ENCODE assay signal across 9 mouse cellular contexts in the genomic region with DNA sequence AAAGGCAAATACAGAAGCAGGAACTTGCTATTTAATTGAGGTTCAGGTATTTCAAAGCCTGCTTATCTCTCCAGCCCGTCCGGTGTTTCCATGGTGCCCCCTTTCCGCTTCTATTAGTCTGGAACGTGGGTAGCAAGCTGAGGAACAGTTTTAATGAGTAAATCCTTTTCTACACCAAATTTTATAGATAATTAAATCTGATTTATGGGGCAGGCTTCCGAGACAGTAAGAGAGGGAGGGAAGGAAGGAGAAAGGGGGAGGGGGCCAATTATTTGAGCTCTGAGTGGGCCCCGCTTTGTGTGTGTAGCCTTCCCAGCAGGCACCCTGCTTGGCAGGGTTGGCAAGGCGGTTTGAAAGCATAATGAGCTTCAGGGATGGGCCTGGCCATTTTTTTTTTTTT.
DNase-seq lines count a peak whose midpoint lies in the region; ATAC-seq and TF ChIP-seq lines count a peak whose summit lies in the region.
"Had no signal": no experiment of that assay in that cellular context is flagged by ENCODE, and none has a peak within 500 bp of the region (broad histone marks: within the 10 kb centered on the region; RNA-seq: fewer than 3 reads in every experiment).

No protein-coding gene starts in this region.

- no peaks in the 10 kb centered on the region for H3K9me3 ChIP-seq in heart, embryonic 10.5 days
- H3K9me3 ChIP-seq in liver, embryonic 14.5 days (ENCODE audit: control insufficient read depth, low read length), result no peaks in the 10 kb centered on the region

- DNase-seq in heart, embryonic 10.5 days (ENCODE audit: low spot score), result no peak
- no peak for DNase-seq in heart, adult 2 months
- peak; percentile 38 to 42 for DNase-seq in right cerebral cortex, postnatal 10 days (ENCODE audit: low spot score in 2 of 2)
- DNase-seq in right cerebral cortex, postnatal 36 days (ENCODE audit: low spot score in 2 of 2), result no peak
- DNase-seq in liver, embryonic 14.5 days (ENCODE audit: low read depth in 3 of 3, low spot score in 3 of 3), result no peak
- DNase-seq in thymus, postnatal 25 days, result no peak
- no peak for DNase-seq in thymus, postnatal 10 days (ENCODE audit: low spot score in 2 of 2)
- no peak for DNase-seq in adrenal gland, postnatal 25 days

- intact Hi-C loops in heart, adult 2 months (cut with DNase I), result no loop called here

- no peak for TF ChIP-seq CTCF in heart, adult 2 months (IDR thresholded peaks at IDR 0.05)
- no peak for TF ChIP-seq CTCF in liver, embryonic 14.5 days (IDR thresholded peaks at IDR 0.05; ENCODE audit: low read depth)

- ATAC-seq in liver, embryonic 14.5 days (ENCODE audit: insufficient read depth), result no peak
- ATAC-seq: inflammation-experienced regulatory T-cells, adult 6 months had no signal

- H3K4me3 ChIP-seq in heart, embryonic 10.5 days, result peak overlapping the region; percentile 40
- H3K4me3 ChIP-seq in heart, adult 2 months, result no peak overlapping the region
- H3K4me3 ChIP-seq in liver, embryonic 14.5 days (ENCODE audit: insufficient read depth in 1 of 2, low read depth in 2 of 2, low read length in 2 of 2), result no peak overlapping the region

- H3K36me3 ChIP-seq in heart, embryonic 10.5 days, result no peaks in the 10 kb centered on the region
- H3K36me3 ChIP-seq in heart, adult 2 months (ENCODE audit: control insufficient read depth, insufficient read depth, low read length), result no peaks in the 10 kb centered on the region
- H3K36me3 ChIP-seq in liver, embryonic 14.5 days (replicated peaks; ENCODE audit: control insufficient read depth, insufficient read depth, low read depth), result no peaks in the 10 kb centered on the region

- WGBS in heart, embryonic 10.5 days, result 32% methylated on average over 7 of the region's 7 CpGs
- 36% methylated on average over 7 of the region's 7 CpGs for WGBS in heart, adult 2 months
- WGBS in liver, embryonic 14.5 days (ENCODE audit: insufficient replicate concordance), result 49% methylated on average over 7 of the region's 7 CpGs

- H3K27me3 ChIP-seq in heart, embryonic 10.5 days (ENCODE audit: insufficient read depth, poor library complexity, severe bottlenecking), result no peaks in the 10 kb centered on the region
- no peaks in the 10 kb centered on the region for H3K27me3 ChIP-seq in heart, adult 2 months (ENCODE audit: control insufficient read depth, insufficient read depth, low read length)
- no peaks in the 10 kb centered on the region for H3K27me3 ChIP-seq in liver, embryonic 14.5 days (ENCODE audit: control insufficient read depth, insufficient read depth, low read length)

- TF ChIP-seq EP300 in heart, adult 2 months (IDR thresholded peaks at IDR 0.05; ENCODE audit: insufficient read depth, low read depth, low read length), result no peak
- no peak for TF ChIP-seq EP300 in liver, embryonic 14.5 days (IDR thresholded peaks at IDR 0.05; ENCODE audit: low read depth)

- H3K27ac ChIP-seq in heart, embryonic 10.5 days, result no peak overlapping the region; the same call in 1 of the 2 replicates
- no peak overlapping the region for H3K27ac ChIP-seq in heart, adult 2 months
- no peak overlapping the region for H3K27ac ChIP-seq in liver, embryonic 14.5 days

- peak overlapping the region; percentile 28 for H3K4me2 ChIP-seq in liver, embryonic 14.5 days (ENCODE audit: low read depth)

- peaks cover 10% of the 10 kb centered on the region; the same call in 1 of the 2 replicates for H3K4me1 ChIP-seq in heart, embryonic 10.5 days
- H3K4me1 ChIP-seq in heart, adult 2 months (ENCODE audit: control insufficient read depth, insufficient read depth, low read length), result no peaks in the 10 kb centered on the region
- H3K4me1 ChIP-seq in liver, embryonic 14.5 days (replicated peaks; ENCODE audit: control insufficient read depth in 2 of 2, insufficient read depth in 2 of 2, low read length in 1 of 2), result no peaks in the 10 kb centered on the region

- no peaks in the 10 kb centered on the region for H3K79me2 ChIP-seq in heart, adult 2 months (replicated peaks; ENCODE audit: control insufficient read depth, insufficient read depth, low read length)

- H3K9ac ChIP-seq in heart, adult 2 months (ENCODE audit: low read depth, low read length), result no peak overlapping the region
- H3K9ac ChIP-seq in liver, embryonic 14.5 days (replicated peaks), result no peak overlapping the region

- no peak for TF ChIP-seq POLR2A in heart, adult 2 months (IDR thresholded peaks at IDR 0.05; ENCODE audit: insufficient read depth, low read depth, low read length)

Comparison
In these comparisons a context has a peak if more than half of its experiments do, and no peak if none do; other contexts are left out.
1. DNase-seq: peak in right cerebral cortex, postnatal 10 days (2 of 2); none in heart, embryonic 10.5 days (single experiment), heart, adult 2 months (0 of 2), right cerebral cortex, postnatal 36 days (0 of 2), liver, embryonic 14.5 days (0 of 3), thymus, postnatal 25 days (single experiment), thymus, postnatal 10 days (0 of 2) and adrenal gland, postnatal 25 days (single experiment).